20 mouse cellular contexts compared by ENCODE assay signal in the genomic region with DNA sequence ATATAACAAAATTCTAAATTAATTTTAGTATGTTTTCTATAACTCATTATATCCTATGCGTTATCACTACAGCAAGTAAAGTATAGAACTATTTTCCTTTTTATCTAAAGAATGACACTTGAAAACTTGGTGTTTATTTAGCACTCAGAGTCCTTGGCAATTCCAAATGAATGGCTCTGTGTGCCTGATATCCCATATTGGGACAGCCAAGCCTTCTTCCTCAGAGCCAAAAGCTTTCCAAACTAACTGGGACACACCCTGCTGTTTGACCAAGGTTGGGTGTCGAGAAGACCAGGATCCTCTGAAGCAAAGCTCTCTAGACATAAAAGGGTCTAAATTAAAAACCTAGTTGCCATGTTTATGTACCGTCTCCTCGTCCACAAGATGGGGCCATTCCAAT. TPM values are rescaled to one million over a fixed set of nuclear protein-coding genes. Genes with fewer than 3 reads are reported as not detected.
"Had no signal": no experiment of that assay in that cellular context is flagged by ENCODE, and none has a peak within 500 bp of the region (broad histone marks: within the 10 kb centered on the region; RNA-seq: fewer than 3 reads in every experiment).

No protein-coding gene starts in this region.

- ATAC-seq: liver, embryonic 12.5 days; midbrain, embryonic 16.5 days had no signal

- H3K4me3 ChIP-seq: liver, embryonic 12.5 days; midbrain, embryonic 10.5 days; midbrain, embryonic 12.5 days; myocyte; neural tube, embryonic 13.5 days; neural tube, embryonic 15.5 days had no signal

- H3K27ac ChIP-seq: liver, embryonic 12.5 days; liver, embryonic 14.5 days; midbrain, embryonic 10.5 days; midbrain, embryonic 12.5 days; neural tube, embryonic 13.5 days; neural tube, embryonic 15.5 days had no signal

- H3K4me2 ChIP-seq: liver, embryonic 12.5 days; midbrain, embryonic 12.5 days; neural tube, embryonic 13.5 days; neural tube, embryonic 15.5 days had no signal

- H3K4me1 ChIP-seq: liver, embryonic 12.5 days; neural tube, embryonic 13.5 days; neural tube, embryonic 15.5 days had no signal

- H3K9me3 ChIP-seq: liver, embryonic 12.5 days; midbrain, embryonic 10.5 days; neural tube, embryonic 13.5 days; neural tube, embryonic 15.5 days had no signal

- H3K27me3 ChIP-seq: liver, embryonic 12.5 days; midbrain, embryonic 12.5 days; neural tube, embryonic 13.5 days; neural tube, embryonic 15.5 days had no signal

- DNase-seq: lung, postnatal 4 days; midbrain, embryonic 14.5 days; retina, postnatal 1 day; right cerebral cortex, adult 18-20 months; right cerebral cortex, postnatal 25 days; right cerebral cortex, postnatal 4 days; spleen, adult 18-20 months; thymus, adult 18-20 months; thymus, postnatal 14 days; thymus, postnatal 36 days had no signal

- H3K36me3 ChIP-seq: liver, embryonic 12.5 days; midbrain, embryonic 10.5 days; midbrain, embryonic 12.5 days; neural tube, embryonic 13.5 days; neural tube, embryonic 15.5 days had no signal

- H3K9ac ChIP-seq: liver, embryonic 12.5 days; liver, embryonic 14.5 days; midbrain, embryonic 12.5 days; neural tube, embryonic 13.5 days; neural tube, embryonic 15.5 days had no signal

RNA-seq across cellular contexts. Expression of a gene that starts 27.3 kb away (rescaled TPM):
- total RNA-seq: megakaryocyte-erythroid progenitor cell, adult 5-6 weeks had no signal

RNA-seq across cellular contexts. Expression of a gene that starts 54.2 kb away (rescaled TPM):
- total RNA-seq: megakaryocyte, adult 5-6 weeks; megakaryocyte-erythroid progenitor cell, adult 5-6 weeks had no signal
- polyA plus RNA-seq: midbrain, embryonic 10.5 days had no signal
